Mouse (Mus musculus): Measurements from ENCODE around the gene Adgrg3.
"Not testable (repeated sequence)": the region's sequence is repeated elsewhere in the genome, so short reads cannot be mapped to it uniquely, and the experiment has no call there.

The Adgrg3 gene

GRCm38 (mm10) chr8:95025421-95025820 lies 7.9 kb downstream of the Adgrg3 start:
- DNase-seq (ENCODE audit: low spot score) = no peak

GRCm38 (mm10) chr8:95028391-95028790 lies 10.9 kb downstream of the Adgrg3 start:
- DNase-seq (ENCODE audit: low spot score) = not testable (repeated sequence)

GRCm38 (mm10) chr8:95037106-95037925 lies 19.8 kb downstream of the Adgrg3 start:
- no peak for DNase-seq (ENCODE audit: low spot score)

- no peak for DNase-seq (ENCODE audit: low spot score)
These were observed 24.6 kb downstream of the Adgrg3 start for GRCm38 (mm10) chr8:95041883-95042784.

- DNase-seq (ENCODE audit: low spot score) = no peak
These were observed 27.3 kb downstream of the Adgrg3 start for GRCm38 (mm10) chr8:95044811-95045210.

GRCm38 (mm10) chr8:95046982-95047381 lies 29.5 kb downstream of the Adgrg3 start:
- DNase-seq (ENCODE audit: low spot score) = no peak

GRCm38 (mm10) chr8:95047884-95048680 lies 30.6 kb downstream of the Adgrg3 start:
- no peak for DNase-seq (ENCODE audit: low spot score)

GRCm38 (mm10) chr8:95049636-95050035 lies 32.1 kb downstream of the Adgrg3 start:
- DNase-seq (ENCODE audit: low spot score) = no peak

GRCm38 (mm10) chr8:95054438-95054837 lies 36.9 kb downstream of the Adgrg3 start:
- DNase-seq (ENCODE audit: low spot score) = no peak

- no peak for DNase-seq (ENCODE audit: low spot score)
These were observed 37.5 kb downstream of the Adgrg3 start, which contains the start of gene Drc7 for GRCm38 (mm10) chr8:95054927-95055510. TSS of gene Drc7 (plus strand) at chr8:95055103.

GRCm38 (mm10) chr8:95056414-95056813 lies 38.9 kb downstream of the Adgrg3 start:
- DNase-seq (ENCODE audit: low spot score) = no peak

GRCm38 (mm10) chr8:95058661-95059060 lies 41.2 kb downstream of the Adgrg3 start:
- DNase-seq (ENCODE audit: low spot score) = no peak

- DNase-seq (ENCODE audit: low spot score) = no peak
These were observed 42.5 kb downstream of the Adgrg3 start for GRCm38 (mm10) chr8:95059812-95060533.

- no peak for DNase-seq (ENCODE audit: low spot score)
These were observed 47.0 kb downstream of the Adgrg3 start for GRCm38 (mm10) chr8:95064531-95064930.

- DNase-seq (ENCODE audit: low spot score) = peak; percentile 53
These were observed 50.1 kb downstream of the Adgrg3 start for GRCm38 (mm10) chr8:95067582-95067981.

GRCm38 (mm10) chr8:95075504-95075903 lies 58.0 kb downstream of the Adgrg3 start:
- DNase-seq (ENCODE audit: low spot score) = no peak

- no peak for DNase-seq (ENCODE audit: low spot score)
These were observed 58.7 kb downstream of the Adgrg3 start for GRCm38 (mm10) chr8:95076151-95076550.

- DNase-seq (ENCODE audit: low spot score) = no peak
These were observed 60.6 kb downstream of the Adgrg3 start for GRCm38 (mm10) chr8:95078055-95078454.

- DNase-seq (ENCODE audit: low spot score) = no peak
These were observed 61.8 kb downstream of the Adgrg3 start for GRCm38 (mm10) chr8:95079305-95079704.

- peak; percentile 89 for DNase-seq (ENCODE audit: low spot score)
These were observed 63.2 kb downstream of the Adgrg3 start, which contains the start of gene Katnb1 for GRCm38 (mm10) chr8:95080381-95081341. TSS of gene Katnb1 (plus strand) at chr8:95081186.
